Mouse (Mus musculus): ENCODE results near the gene Ptges2. TPM values are rescaled to one million over a fixed set of nuclear protein-coding genes. Genes with fewer than 3 reads are reported as not detected.

Gene Ptges2
- 39.9 and 44.9 TPM in 2 replicates for polyA plus RNA-seq (2016; fragmentation: Nextera tagmentation; extraction: Ambion mirVana)

- Histone ChIP-seq H3K4me1 (replicated peaks) (peaks cover 13% of the 10 kb centered on the region), H3K9me3 (replicated peaks) (no peaks in the 10 kb centered on the region)
- WGBS = 0% methylated on average over 31 of the region's 31 CpGs
Measured at GRCm38 (mm10) chr2:32395484-32395945, at the start of gene Ptges2. Gene Ptges2, plus strand, starts transcription at chr2:32395896.

GRCm38 (mm10) chr2:32347019-32347418, 48.7 kb upstream of the Ptges2 start:
- Histone ChIP-seq H3K4me1 (replicated peaks) (peaks cover 6% of the 10 kb centered on the region; the same call in 1 of the 2 replicates), H3K27ac (ENCODE audit: poor library complexity, severe bottlenecking) (no peak overlapping the region), H3K9ac (no peak overlapping the region), H3K27me3 (replicated peaks) (peaks cover 54% of the 10 kb centered on the region), H3K4me2 (no peak overlapping the region), H3K36me3 (no peaks in the 10 kb centered on the region), H3K9me3 (replicated peaks) (no peaks in the 10 kb centered on the region), H3K4me3 (no peak overlapping the region)
- no peak for ATAC-seq (ENCODE audit: insufficient number of reproducible peaks, low FRiP score)
- 66% methylated on average over 6 of the region's 6 CpGs for WGBS

More at GRCm38 (mm10) chr2:32395484-32395945, at the start of gene Ptges2:
- Histone ChIP-seq H3K4me3 (peak within 1 kb of the TSS; percentile 84), H3K27ac (ENCODE audit: poor library complexity, severe bottlenecking) (peak within 1 kb of the TSS; percentile 77), H3K36me3 (peaks cover 21% of the 10 kb centered on the region), H3K4me2 (peak within 1 kb of the TSS; percentile 74), H3K9ac (peak within 1 kb of the TSS; percentile 92), H3K27me3 (replicated peaks) (no peaks in the 10 kb centered on the region)
- ATAC-seq (ENCODE audit: insufficient number of reproducible peaks, low FRiP score) = peak; percentile 90

GRCm38 (mm10) chr2:32348311-32348710, 47.4 kb upstream of the Ptges2 start:
- Histone ChIP-seq H3K4me2 (no peak overlapping the region), H3K27ac (ENCODE audit: poor library complexity, severe bottlenecking) (no peak overlapping the region), H3K9ac (no peak overlapping the region), H3K27me3 (replicated peaks) (peaks cover 60% of the 10 kb centered on the region), H3K4me3 (no peak overlapping the region), H3K4me1 (replicated peaks) (peaks cover 16% of the 10 kb centered on the region; the same call in 1 of the 2 replicates), H3K36me3 (no peaks in the 10 kb centered on the region), H3K9me3 (replicated peaks) (no peaks in the 10 kb centered on the region)
- ATAC-seq (ENCODE audit: insufficient number of reproducible peaks, low FRiP score) = no peak
- 75% methylated on average over 11 of the region's 11 CpGs for WGBS

- no peak overlapping the region for H3K4me3 ChIP-seq
- H3K27ac ChIP-seq (ENCODE audit: poor library complexity, severe bottlenecking) = no peak overlapping the region
- H3K9me3 ChIP-seq (replicated peaks) = no peaks in the 10 kb centered on the region
- no peak overlapping the region for H3K4me2 ChIP-seq
- 50% methylated on average over 8 of the region's 8 CpGs for WGBS
- peaks cover 29% of the 10 kb centered on the region for H3K4me1 ChIP-seq (replicated peaks)
- H3K36me3 ChIP-seq = no peaks in the 10 kb centered on the region
- H3K9ac ChIP-seq = no peak overlapping the region
- H3K27me3 ChIP-seq (replicated peaks) = peaks cover 53% of the 10 kb centered on the region
- ATAC-seq (ENCODE audit: insufficient number of reproducible peaks, low FRiP score) = no peak
Measured at GRCm38 (mm10) chr2:32349625-32350255, 46.0 kb upstream of the Ptges2 start.

GRCm38 (mm10) chr2:32350471-32351051, 45.1 kb upstream of the Ptges2 start:
- no peaks in the 10 kb centered on the region for H3K36me3 ChIP-seq
- no peak overlapping the region for H3K4me2 ChIP-seq
- H3K27ac ChIP-seq (ENCODE audit: poor library complexity, severe bottlenecking) = no peak overlapping the region
- H3K9me3 ChIP-seq (replicated peaks) = no peaks in the 10 kb centered on the region
- H3K9ac ChIP-seq = no peak overlapping the region
- ATAC-seq (ENCODE audit: insufficient number of reproducible peaks, low FRiP score) = no peak
- no peak overlapping the region for H3K4me3 ChIP-seq
- WGBS = 45% methylated on average over 13 of the region's 13 CpGs
- peaks cover 32% of the 10 kb centered on the region for H3K4me1 ChIP-seq (replicated peaks)
- peaks cover 49% of the 10 kb centered on the region for H3K27me3 ChIP-seq (replicated peaks)

- Histone ChIP-seq H3K36me3 (no peaks in the 10 kb centered on the region), H3K27me3 (replicated peaks) (peaks cover 46% of the 10 kb centered on the region), H3K27ac (ENCODE audit: poor library complexity, severe bottlenecking) (no peak overlapping the region), H3K4me3 (peak overlapping the region; percentile 58), H3K9ac (no peak overlapping the region), H3K4me2 (peak overlapping the region; percentile 91), H3K4me1 (replicated peaks) (peaks cover 32% of the 10 kb centered on the region), H3K9me3 (replicated peaks) (no peaks in the 10 kb centered on the region)
- WGBS = 44% methylated on average over 9 of the region's 9 CpGs
- no peak for ATAC-seq (ENCODE audit: insufficient number of reproducible peaks, low FRiP score)
Measured at GRCm38 (mm10) chr2:32351471-32351961, 44.2 kb upstream of the Ptges2 start.

- WGBS = under 1% methylated on average over 29 of the region's 52 CpGs
- peaks cover 38% of the 10 kb centered on the region for H3K27me3 ChIP-seq (replicated peaks)
Measured at GRCm38 (mm10) chr2:32352151-32353006, 43.3 kb upstream of the Ptges2 start, which contains the start of gene Ciz1. Gene Ciz1, plus strand, starts transcription at chr2:32352327.

GRCm38 (mm10) chr2:32353007-32353542, 42.6 kb upstream of the Ptges2 start, which contains the start of gene Dnm1:
Gene Dnm1, minus strand, starts transcription at chr2:32353338.
- peak within 1 kb of the TSS; percentile 76 for H3K9ac ChIP-seq
- no peaks in the 10 kb centered on the region for H3K9me3 ChIP-seq (replicated peaks)
- peak within 1 kb of the TSS; percentile 44; the same call in 1 of the 2 replicates for H3K27ac ChIP-seq (ENCODE audit: poor library complexity, severe bottlenecking)
- peak within 1 kb of the TSS; percentile 91 for H3K4me2 ChIP-seq
- H3K36me3 ChIP-seq = no peaks in the 10 kb centered on the region
- under 1% methylated on average over 63 of the region's 63 CpGs for WGBS
- H3K4me1 ChIP-seq (replicated peaks) = peaks cover 33% of the 10 kb centered on the region
- H3K27me3 ChIP-seq (replicated peaks) = peaks cover 38% of the 10 kb centered on the region
- ATAC-seq (ENCODE audit: insufficient number of reproducible peaks, low FRiP score) = peak; percentile 71
- peak within 1 kb of the TSS; percentile 58 for H3K4me3 ChIP-seq

More at GRCm38 (mm10) chr2:32352151-32353006, 43.3 kb upstream of the Ptges2 start, which contains the start of gene Ciz1:
- Histone ChIP-seq H3K27ac (ENCODE audit: poor library complexity, severe bottlenecking) (peak within 1 kb of the TSS; percentile 44; the same call in 1 of the 2 replicates), H3K4me1 (replicated peaks) (peaks cover 32% of the 10 kb centered on the region), H3K4me2 (peak within 1 kb of the TSS; percentile 91), H3K9ac (peak within 1 kb of the TSS; percentile 76), H3K9me3 (replicated peaks) (no peaks in the 10 kb centered on the region), H3K4me3 (peak within 1 kb of the TSS; percentile 58), H3K36me3 (no peaks in the 10 kb centered on the region)
- ATAC-seq (ENCODE audit: insufficient number of reproducible peaks, low FRiP score) = 0 out of 2 replicates have a peak, but pooled peaks have one; percentile 20

- Histone ChIP-seq H3K4me3 (no peak overlapping the region), H3K9me3 (replicated peaks) (no peaks in the 10 kb centered on the region), H3K4me1 (replicated peaks) (peaks cover 38% of the 10 kb centered on the region), H3K27ac (ENCODE audit: poor library complexity, severe bottlenecking) (no peak overlapping the region), H3K27me3 (replicated peaks) (peaks cover 40% of the 10 kb centered on the region), H3K36me3 (no peaks in the 10 kb centered on the region), H3K4me2 (no peak overlapping the region), H3K9ac (no peak overlapping the region)
- 56% methylated on average over 6 of the region's 6 CpGs for WGBS
- ATAC-seq (ENCODE audit: insufficient number of reproducible peaks, low FRiP score) = no peak
Measured at GRCm38 (mm10) chr2:32353836-32354235, 41.9 kb upstream of the Ptges2 start.

- Histone ChIP-seq H3K4me2 (no peak overlapping the region), H3K27me3 (replicated peaks) (peaks cover 34% of the 10 kb centered on the region), H3K4me3 (no peak overlapping the region), H3K4me1 (replicated peaks) (peaks cover 38% of the 10 kb centered on the region), H3K27ac (ENCODE audit: poor library complexity, severe bottlenecking) (no peak overlapping the region), H3K36me3 (no peaks in the 10 kb centered on the region), H3K9me3 (replicated peaks) (no peaks in the 10 kb centered on the region), H3K9ac (no peak overlapping the region)
- no peak for ATAC-seq (ENCODE audit: insufficient number of reproducible peaks, low FRiP score)
- WGBS = 66% methylated on average over 3 of the region's 3 CpGs
Measured at GRCm38 (mm10) chr2:32354336-32354895, 41.3 kb upstream of the Ptges2 start.

Data from heart, embryonic 12.5 days (tissue).